Mouse (Mus musculus) lung, embryonic 16.5 days (tissue): Measurements from ENCODE around the gene Rasl11a. TPM values are rescaled to one million over a fixed set of nuclear protein-coding genes. Genes with fewer than 3 reads are reported as not detected.
"Not testable (repeated sequence)": the region's sequence is repeated elsewhere in the genome, so short reads cannot be mapped to it uniquely, and the experiment has no call there.

Source experiments
- ATAC-seq: fragments of 200-750 bp; cut with Nextera tagmentation; 2 replicates; pipeline ENCODE4 v1.8.0; 2017; ENCODE audit warnings: low read depth, mild to moderate bottlenecking, moderate library complexity
- H3K27ac ChIP-seq: fragments of 300-500 bp; sonication (generic); 2 replicates; pipeline ENCODE4 v1.5.1; 2014; ENCODE audit warnings: mild to moderate bottlenecking, control low read depth, low read length
- H3K27me3 ChIP-seq: fragments of 300-500 bp; sonication (generic); 2 replicates; pipeline ENCODE4 v1.6.1; 2014; ENCODE audit warnings: low read depth, low read length, mixed read lengths; ENCODE audit not compliant: control insufficient read depth, insufficient read depth
- H3K36me3 ChIP-seq: fragments of 300-500 bp; sonication (generic); 2 replicates; pipeline ENCODE4 v1.6.1; 2014; ENCODE audit warnings: low read length; ENCODE audit not compliant: control insufficient read depth, insufficient read depth
- H3K4me1 ChIP-seq: fragments of 300-500 bp; sonication (generic); replicated peaks from 2 replicates; pipeline ENCODE4 v1.6.1; 2014; ENCODE audit warnings: low read length, mixed read lengths; ENCODE audit not compliant: control insufficient read depth, insufficient read depth
- H3K4me2 ChIP-seq: fragments of 300-500 bp; sonication (generic); 2 replicates; pipeline ENCODE4 v1.6.1; 2014; ENCODE audit warnings: low read depth, low read length, control low read depth
- H3K4me3 ChIP-seq: fragments of 300-500 bp; sonication (generic); 2 replicates; pipeline ENCODE4 v1.5.1; 2014; ENCODE audit warnings: mild to moderate bottlenecking, low read length, control low read depth
- H3K9ac ChIP-seq: fragments of 300-500 bp; sonication (generic); 2 replicates; pipeline ENCODE4 v1.6.1; 2014; ENCODE audit warnings: low read length, control low read depth
- H3K9me3 ChIP-seq: fragments of 300-500 bp; sonication (generic); 2 replicates; pipeline ENCODE4 v1.6.1; 2016; ENCODE audit warnings: low read length; ENCODE audit not compliant: control insufficient read depth
- WGBS: fragments of 180-500 bp; shearing (Covaris S2); extraction: QIAGEN DNeasy Blood & Tissue Kit; methylation state at CpG from one replicate; pipeline ENCODE4 v1.1.7; 2014; 5-methylcytosine and 5-hydroxymethylcytosine counted together
- polyA plus RNA-seq: library from polyadenylated mRNA; unstranded; fragments of >200 nt; fragmentation: Nextera tagmentation; extraction: Ambion mirVana; gene quantifications from 2 replicates; pipeline ENCODE4 v1.2.1, GENCODE M21; 2015

The Rasl11a gene
- polyA plus RNA-seq, 1 experiment from 2014 or later: 30.0 TPM

DNA sequence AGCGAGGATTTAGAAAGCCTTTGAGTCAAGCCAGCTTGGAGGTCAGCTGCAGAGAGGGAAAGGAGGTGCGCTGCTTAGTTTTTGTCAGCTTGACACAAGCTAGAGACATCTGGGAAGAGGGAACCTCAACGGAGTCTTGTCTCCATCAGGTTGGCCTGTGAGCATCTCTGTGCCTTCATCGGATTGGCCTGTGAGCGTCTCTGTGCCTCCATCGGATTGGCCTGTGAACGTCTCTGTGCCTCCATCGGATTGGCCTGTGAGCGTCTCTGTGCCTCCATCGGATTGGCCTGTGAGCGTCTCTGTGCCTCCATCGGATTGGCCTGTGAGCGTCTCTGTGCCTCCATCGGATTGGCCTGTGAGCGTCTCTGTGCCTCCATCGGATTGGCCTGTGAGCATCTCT, 50.8 kb downstream of the Rasl11a start:
- not testable (repeated sequence) for H3K4me2 ChIP-seq, ATAC-seq, H3K4me3 ChIP-seq, H3K27ac ChIP-seq, H3K9ac ChIP-seq, H3K36me3 ChIP-seq, H3K4me1 ChIP-seq, H3K9me3 ChIP-seq, H3K27me3 ChIP-seq
- 91% methylated on average over 13 of the region's 16 CpGs for WGBS

- Histone ChIP-seq H3K27ac (no peak overlapping the region), H3K27me3 (no peaks in the 10 kb centered on the region), H3K4me2 (no peak overlapping the region), H3K9me3 (no peaks in the 10 kb centered on the region), H3K9ac (no peak overlapping the region), H3K4me1 (no peaks in the 10 kb centered on the region), H3K4me3 (no peak overlapping the region), H3K36me3 (no peaks in the 10 kb centered on the region)
- WGBS: 52% methylated on average over 13 of the region's 13 CpGs
- peak; percentile 55 for ATAC-seq
Observed at GRCm38 (mm10) chr5:146896973-146897372, 52.1 kb downstream of the Rasl11a start.

Other genes starting within 250 kb of the Rasl11a start
- gene Usp12, start 50.1 kb upstream of the Rasl11a start, polyA plus RNA-seq: 17.0 and 17.2 TPM in 2 replicates
- gene Rpl21, start 12.2 kb upstream of the Rasl11a start, polyA plus RNA-seq: 510 and 546 TPM in 2 replicates
- 118 and 121 TPM in 2 replicates for gene Gtf3a, start 103.6 kb downstream of the Rasl11a start, polyA plus RNA-seq
- 20.2 and 21.0 TPM in 2 replicates for gene Mtif3, start 118.7 kb downstream of the Rasl11a start, polyA plus RNA-seq
- 19.7 and 19.8 TPM in 2 replicates for gene Lnx2, start 231.5 kb downstream of the Rasl11a start, polyA plus RNA-seq
- 118 and 120 TPM in 2 replicates for gene Polr1d, start 232.0 kb downstream of the Rasl11a start, polyA plus RNA-seq